Comparison of ENCODE assay signal across 7 mouse cellular contexts in the genomic region with DNA sequence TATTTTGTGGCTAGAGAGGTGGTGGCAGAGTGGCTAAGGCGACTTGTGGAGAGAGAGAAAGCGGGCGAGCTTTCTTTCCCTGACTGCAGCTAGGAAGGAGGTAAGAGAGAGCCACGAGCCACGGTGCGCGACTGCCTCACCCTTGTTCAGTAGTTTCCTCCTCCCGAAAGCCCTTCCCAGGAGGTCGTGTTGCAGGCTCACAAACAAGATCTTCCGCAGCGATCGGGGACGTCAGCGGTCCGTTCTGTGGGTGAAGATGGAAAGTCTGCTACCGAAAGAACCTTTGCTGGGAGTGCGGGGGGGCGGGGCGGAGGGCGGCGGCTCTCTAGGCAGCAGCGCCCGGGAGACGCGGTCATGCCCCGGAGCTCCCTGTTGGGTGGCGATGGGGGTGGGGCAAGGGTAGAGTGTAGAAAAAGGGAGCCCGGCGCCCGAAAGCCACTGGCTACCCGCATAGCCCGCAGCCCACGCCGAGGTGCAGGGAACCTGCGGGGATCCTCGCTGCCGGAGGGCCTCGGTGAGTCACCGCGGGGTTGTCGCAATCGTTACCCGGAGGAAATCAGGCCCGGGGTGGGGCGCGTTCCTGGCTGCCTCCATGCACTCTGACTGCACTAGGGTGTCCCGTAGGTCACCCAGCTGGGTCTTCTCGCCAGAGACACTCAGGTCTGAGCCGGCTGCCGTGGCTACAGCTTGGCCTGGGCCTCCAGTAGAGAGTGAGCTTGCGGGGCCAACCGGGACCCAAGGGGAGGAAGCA. TPM values are rescaled to one million over a fixed set of nuclear protein-coding genes. Genes with fewer than 3 reads are reported as not detected.
DNase-seq lines count a peak whose midpoint lies in the region; ATAC-seq and TF ChIP-seq lines count a peak whose summit lies in the region.

No protein-coding gene starts in this region.

- peaks cover 2% of the 10 kb centered on the region; the same call in 1 of the 2 replicates for H3K79me2 ChIP-seq in heart, adult 2 months (replicated peaks; ENCODE audit: control insufficient read depth, insufficient read depth, low read length)

- peak; percentile 31; the same call in 1 of the 2 replicates for TF ChIP-seq POLR2A in heart, adult 2 months (IDR thresholded peaks at IDR 0.05; ENCODE audit: insufficient read depth, low read depth, low read length)
- TF ChIP-seq POLR2A in kidney, adult 2 months (IDR thresholded peaks at IDR 0.05; ENCODE audit: low read depth, low read length), result no peak
- TF ChIP-seq POLR2A in spleen, adult 2 months (IDR thresholded peaks at IDR 0.05; ENCODE audit: low read depth, low read length), result no peak

- peak overlapping the region; percentile 85 for H3K9ac ChIP-seq in heart, adult 2 months (ENCODE audit: low read depth, low read length)
- H3K9ac ChIP-seq in limb, embryonic 15.5 days, result peak overlapping the region; percentile 56
- H3K9ac ChIP-seq in midbrain, embryonic 16.5 days (ENCODE audit: low read depth, low read length), result peak overlapping the region; percentile 65

- no peak for TF ChIP-seq EP300 in heart, adult 2 months (IDR thresholded peaks at IDR 0.05; ENCODE audit: insufficient read depth, low read depth, low read length)

- WGBS in heart, adult 2 months, result under 1% methylated on average over 51 of the region's 52 CpGs
- WGBS in kidney, adult 2 months, result under 1% methylated on average over 50 of the region's 52 CpGs
- WGBS in limb, embryonic 15.5 days, result under 1% methylated on average over 52 of the region's 52 CpGs
- WGBS in midbrain, embryonic 16.5 days, result under 1% methylated on average over 52 of the region's 52 CpGs
- WGBS in spleen, adult 2 months, result under 1% methylated on average over 52 of the region's 52 CpGs

- peaks cover 3% of the 10 kb centered on the region; the same call in 1 of the 2 replicates for H3K4me1 ChIP-seq in heart, adult 2 months (ENCODE audit: control insufficient read depth, insufficient read depth, low read length)
- H3K4me1 ChIP-seq in kidney, adult 2 months (ENCODE audit: control insufficient read depth, insufficient read depth, low read length), result no peaks in the 10 kb centered on the region
- peaks cover 24% of the 10 kb centered on the region for H3K4me1 ChIP-seq in limb, embryonic 15.5 days
- H3K4me1 ChIP-seq in midbrain, embryonic 16.5 days (ENCODE audit: control insufficient read depth, insufficient read depth, low read length), result peaks cover 7% of the 10 kb centered on the region
- 0 out of 2 replicates have a peak, but pooled peaks cover 4% of the 10 kb centered on the region for H3K4me1 ChIP-seq in spleen, adult 2 months (ENCODE audit: control insufficient read depth, insufficient read depth, insufficient read length)

- H3K9me3 ChIP-seq in limb, embryonic 15.5 days, result no peaks in the 10 kb centered on the region
- H3K9me3 ChIP-seq in midbrain, embryonic 16.5 days (replicated peaks; ENCODE audit: control insufficient read depth, low read length, poor library complexity, severe bottlenecking), result peaks cover 2% of the 10 kb centered on the region; the same call in 1 of the 2 replicates

- DNase-seq in adrenal gland, adult 8-10 months, result peak; percentile 77
- DNase-seq in embryo, embryonic 9.5 days (ENCODE audit: extremely low spot score), result peak; percentile 69
- peak; percentile 87 to 88 for DNase-seq in heart, adult 2 months
- peak; percentile 73 for DNase-seq in kidney, adult 2 months
- peak in 1 of 2 experiments; percentile 68 for DNase-seq in spleen, adult 2 months (ENCODE audit: low read depth in 1 of 2, low spot score in 2 of 2)

- H3K4me3 ChIP-seq in heart, adult 2 months, result peak overlapping the region; percentile 80
- peak overlapping the region; percentile 77 for H3K4me3 ChIP-seq in kidney, adult 2 months (ENCODE audit: insufficient read depth, low read depth, low read length)
- peak overlapping the region; percentile 60 for H3K4me3 ChIP-seq in limb, embryonic 15.5 days
- peak overlapping the region; percentile 54 for H3K4me3 ChIP-seq in midbrain, embryonic 16.5 days (ENCODE audit: low read depth, low read length)
- peak overlapping the region; percentile 68 for H3K4me3 ChIP-seq in spleen, adult 2 months (ENCODE audit: extremely low read depth, insufficient read depth, insufficient read length)

- no peaks in the 10 kb centered on the region for H3K36me3 ChIP-seq in heart, adult 2 months (ENCODE audit: control insufficient read depth, insufficient read depth, low read length)
- no peaks in the 10 kb centered on the region for H3K36me3 ChIP-seq in kidney, adult 2 months (ENCODE audit: control insufficient read depth, insufficient read depth, low read length)
- no peaks in the 10 kb centered on the region for H3K36me3 ChIP-seq in limb, embryonic 15.5 days
- H3K36me3 ChIP-seq in midbrain, embryonic 16.5 days (ENCODE audit: control insufficient read depth, insufficient read depth, low read length), result no peaks in the 10 kb centered on the region
- no peaks in the 10 kb centered on the region for H3K36me3 ChIP-seq in spleen, adult 2 months (ENCODE audit: control insufficient read depth, insufficient read depth, low read length)

- TF ChIP-seq CTCF in heart, adult 2 months (IDR thresholded peaks at IDR 0.05), result no peak
- no peak for TF ChIP-seq CTCF in kidney, adult 2 months (conservative IDR thresholded peaks at IDR 0.05; ENCODE audit: insufficient read depth, insufficient read length, low read depth, low read length)
- no peak for TF ChIP-seq CTCF in spleen, adult 2 months (IDR thresholded peaks at IDR 0.05; ENCODE audit: extremely low read depth, insufficient read depth, insufficient read length, insufficient replicate concordance)

- 0 out of 2 replicates have a peak, but pooled peaks have one; percentile 46 for ATAC-seq in limb, embryonic 15.5 days (ENCODE audit: insufficient number of reproducible peaks, low FRiP score, low TSS enrichment, low read depth)
- peak; percentile 78 for ATAC-seq in midbrain, embryonic 16.5 days

- peak overlapping the region; percentile 98 for H3K4me2 ChIP-seq in limb, embryonic 15.5 days
- H3K4me2 ChIP-seq in midbrain, embryonic 16.5 days (ENCODE audit: low read length), result peak overlapping the region; percentile 100

- intact Hi-C loops in heart, adult 2 months (cut with DNase I), result loop anchor here (1.0 to 2.0 kb wide), 2 partner anchors 16 to 47 kb away; partner anchors contain the start of genes Helq and Mrps18c

- peak overlapping the region; percentile 80 for H3K27ac ChIP-seq in heart, adult 2 months
- H3K27ac ChIP-seq in kidney, adult 2 months (ENCODE audit: insufficient read depth, low read depth, low read length), result peak overlapping the region; percentile 45
- peak overlapping the region; percentile 33; the same call in 1 of the 2 replicates for H3K27ac ChIP-seq in limb, embryonic 15.5 days
- no peak overlapping the region for H3K27ac ChIP-seq in midbrain, embryonic 16.5 days (ENCODE audit: low read length)
- H3K27ac ChIP-seq in spleen, adult 2 months (ENCODE audit: insufficient read depth, low read length), result peak overlapping the region; percentile 21; the same call in 1 of the 2 replicates

- H3K27me3 ChIP-seq in heart, adult 2 months (ENCODE audit: control insufficient read depth, insufficient read depth, low read length), result no peaks in the 10 kb centered on the region
- no peaks in the 10 kb centered on the region for H3K27me3 ChIP-seq in kidney, adult 2 months (replicated peaks; ENCODE audit: control insufficient read depth, insufficient read depth, low read length)
- peaks cover 17% of the 10 kb centered on the region for H3K27me3 ChIP-seq in limb, embryonic 15.5 days
- H3K27me3 ChIP-seq in midbrain, embryonic 16.5 days (ENCODE audit: control insufficient read depth, insufficient read depth, low read depth, low read length), result peaks cover 26% of the 10 kb centered on the region
- H3K27me3 ChIP-seq in spleen, adult 2 months (ENCODE audit: control insufficient read depth, insufficient read depth, low read length), result no peaks in the 10 kb centered on the region

RNA-seq across cellular contexts. Expression of gene Gpat3, which starts 0.5 kb away (rescaled TPM):
- 10 to 100 TPM; 12.5 to 20.7 (median 15.4) TPM for total RNA-seq in adrenal gland, adult 8-10 months (2022)
- total RNA-seq in heart, adult 2 months (2021), result 10 to 100 TPM; 22.1 to 24.2 TPM
- polyA plus RNA-seq in heart, adult 2 months (2012; rRNA removed), result 7.1 and 11.8 TPM in 2 replicates
- polyA plus RNA-seq in kidney, adult 2 months (2012; rRNA removed), result 10.0 and 10.9 TPM in 2 replicates
- polyA plus RNA-seq in limb, embryonic 15.5 days (2015; fragmentation: Nextera tagmentation; extraction: Ambion mirVana), result 2.0 and 2.4 TPM in 2 replicates
- 0.57 TPM in 2 replicates for polyA plus RNA-seq in midbrain, embryonic 16.5 days (2015; fragmentation: Nextera tagmentation; extraction: Ambion mirVana)
- 1.1 and 1.4 TPM in 2 replicates for polyA plus RNA-seq in spleen, adult 2 months (2012; rRNA removed)

RNA-seq across cellular contexts. Expression of gene Abraxas1, which starts 25.3 kb away (rescaled TPM):
- total RNA-seq in adrenal gland, adult 8-10 months (2022), result 10 to 100 TPM; 11.4 to 19.3 (median 15.4) TPM
- 1 to 10 TPM; 8.3 to 9.0 TPM for total RNA-seq in heart, adult 2 months (2021)
- 6.9 and 12.5 TPM in 2 replicates for polyA plus RNA-seq in heart, adult 2 months (2012; rRNA removed)
- polyA plus RNA-seq in kidney, adult 2 months (2012; rRNA removed), result 4.6 and 4.9 TPM in 2 replicates
- polyA plus RNA-seq in limb, embryonic 15.5 days (2015; fragmentation: Nextera tagmentation; extraction: Ambion mirVana), result 24.7 and 27.4 TPM in 2 replicates
- polyA plus RNA-seq in midbrain, embryonic 16.5 days (2015; fragmentation: Nextera tagmentation; extraction: Ambion mirVana), result 12.0 and 17.1 TPM in 2 replicates
- polyA plus RNA-seq in spleen, adult 2 months (2012; rRNA removed), result 2.3 and 2.8 TPM in 2 replicates

RNA-seq across cellular contexts. Expression of gene Mrps18c, which starts 47.6 kb away (rescaled TPM):
- total RNA-seq in adrenal gland, adult 8-10 months (2022), result 10 to 100 TPM; 70.9 to 93.1 (median 80.5) TPM
- 10 to 100 TPM; 77.2 to 78.2 TPM for total RNA-seq in heart, adult 2 months (2021)
- 33.9 and 34.6 TPM in 2 replicates for polyA plus RNA-seq in heart, adult 2 months (2012; rRNA removed)
- polyA plus RNA-seq in kidney, adult 2 months (2012; rRNA removed), result 25.4 and 57.3 TPM in 2 replicates
- polyA plus RNA-seq in limb, embryonic 15.5 days (2015; fragmentation: Nextera tagmentation; extraction: Ambion mirVana), result 126 and 152 TPM in 2 replicates
- 137 and 143 TPM in 2 replicates for polyA plus RNA-seq in midbrain, embryonic 16.5 days (2015; fragmentation: Nextera tagmentation; extraction: Ambion mirVana)
- 4.6 and 7.0 TPM in 2 replicates for polyA plus RNA-seq in spleen, adult 2 months (2012; rRNA removed)

RNA-seq across cellular contexts. Expression of gene Helq, which starts 47.6 kb away (rescaled TPM):
- 10 to 100 TPM in 2 of 4 experiments, 1 to 10 TPM in 2; 6.2 to 17.2 (median 11.1) TPM for total RNA-seq in adrenal gland, adult 8-10 months (2022)
- 1 to 10 TPM; 2.1 to 2.9 TPM for total RNA-seq in heart, adult 2 months (2021)
- 3.0 and 3.8 TPM in 2 replicates for polyA plus RNA-seq in heart, adult 2 months (2012; rRNA removed)
- polyA plus RNA-seq in kidney, adult 2 months (2012; rRNA removed), result 6.8 and 10.2 TPM in 2 replicates
- 12.1 and 15.2 TPM in 2 replicates for polyA plus RNA-seq in limb, embryonic 15.5 days (2015; fragmentation: Nextera tagmentation; extraction: Ambion mirVana)
- polyA plus RNA-seq in midbrain, embryonic 16.5 days (2015; fragmentation: Nextera tagmentation; extraction: Ambion mirVana), result 20.6 and 24.3 TPM in 2 replicates
- 7.2 and 8.8 TPM in 2 replicates for polyA plus RNA-seq in spleen, adult 2 months (2012; rRNA removed)
